Mouse (Mus musculus): Measurements from ENCODE around the gene Klk11. TPM values are rescaled to one million over a fixed set of nuclear protein-coding genes. Genes with fewer than 3 reads are reported as not detected.

Klk11 gene
- total and polyA plus RNA-seq, 2 experiments: not detected

GRCm38 (mm10) chr7:43797333-43797769 is 22.9 kb downstream of the Klk11 start, which contains the start of gene Klk8:
TSS of gene Klk8 (plus strand) at chr7:43797577.
- 1% methylated on average over 28 of the region's 28 CpGs for WGBS
- Histone ChIP-seq H3K27me3 (ENCODE audit: control insufficient read depth, insufficient read depth, low read length) (0 out of 2 replicates have a peak, but pooled peaks cover 3% of the 10 kb centered on the region), H3K36me3 (ENCODE audit: control insufficient read depth, insufficient read depth, low read length) (no peaks in the 10 kb centered on the region), H3K4me3 (ENCODE audit: insufficient read depth, low read depth, low read length) (peak within 1 kb of the TSS; percentile 34), H3K79me2 (ENCODE audit: control insufficient read depth, insufficient read depth, low read length) (no peaks in the 10 kb centered on the region), H3K9ac (ENCODE audit: low read depth, low read length) (no peak within 1 kb of the TSS), H3K4me1 (ENCODE audit: control insufficient read depth, insufficient read depth, low read length) (no peaks in the 10 kb centered on the region), H3K27ac (replicated peaks; ENCODE audit: insufficient read depth, low read depth, low read length) (no peak within 1 kb of the TSS)
- no peak for DNase-seq (ENCODE audit: extremely low read depth, low read depth, low spot score)
- TF ChIP-seq POLR2A (IDR thresholded peaks at IDR 0.05; ENCODE audit: extremely low read depth, insufficient read depth, low read length) (no peak), CTCF (IDR thresholded peaks at IDR 0.05; ENCODE audit: low read depth, low read length) (no peak)

GRCm38 (mm10) chr7:43797844-43798462 is 23.5 kb downstream of the Klk11 start:
- no peak for DNase-seq (ENCODE audit: extremely low read depth, low read depth, low spot score)
- WGBS: 28% methylated on average over 13 of the region's 13 CpGs
- Histone ChIP-seq H3K79me2 (ENCODE audit: control insufficient read depth, insufficient read depth, low read length) (no peaks in the 10 kb centered on the region), H3K4me3 (ENCODE audit: insufficient read depth, low read depth, low read length) (no peak overlapping the region), H3K36me3 (ENCODE audit: control insufficient read depth, insufficient read depth, low read length) (no peaks in the 10 kb centered on the region), H3K4me1 (ENCODE audit: control insufficient read depth, insufficient read depth, low read length) (no peaks in the 10 kb centered on the region), H3K9ac (ENCODE audit: low read depth, low read length) (no peak overlapping the region), H3K27me3 (ENCODE audit: control insufficient read depth, insufficient read depth, low read length) (0 out of 2 replicates have a peak, but pooled peaks cover 3% of the 10 kb centered on the region), H3K27ac (replicated peaks; ENCODE audit: insufficient read depth, low read depth, low read length) (no peak overlapping the region)
- TF ChIP-seq CTCF (IDR thresholded peaks at IDR 0.05; ENCODE audit: low read depth, low read length): no peak
- no peak for TF ChIP-seq POLR2A (IDR thresholded peaks at IDR 0.05; ENCODE audit: extremely low read depth, insufficient read depth, low read length)

GRCm38 (mm10) chr7:43799876-43800275 is 25.5 kb downstream of the Klk11 start:
- H3K4me3 ChIP-seq (ENCODE audit: insufficient read depth, low read depth, low read length): no peak overlapping the region
- H3K4me1 ChIP-seq (ENCODE audit: control insufficient read depth, insufficient read depth, low read length): no peaks in the 10 kb centered on the region
- H3K27ac ChIP-seq (replicated peaks; ENCODE audit: insufficient read depth, low read depth, low read length): no peak overlapping the region
- WGBS: 75% methylated on average over 7 of the region's 7 CpGs
- no peak for DNase-seq (ENCODE audit: extremely low read depth, low read depth, low spot score)
- TF ChIP-seq CTCF (IDR thresholded peaks at IDR 0.05; ENCODE audit: low read depth, low read length) (no peak), POLR2A (IDR thresholded peaks at IDR 0.05; ENCODE audit: extremely low read depth, insufficient read depth, low read length) (no peak)
- no peak overlapping the region for H3K9ac ChIP-seq (ENCODE audit: low read depth, low read length)
- no peaks in the 10 kb centered on the region for H3K79me2 ChIP-seq (ENCODE audit: control insufficient read depth, insufficient read depth, low read length)
- no peaks in the 10 kb centered on the region for H3K36me3 ChIP-seq (ENCODE audit: control insufficient read depth, insufficient read depth, low read length)
- 0 out of 2 replicates have a peak, but pooled peaks cover 3% of the 10 kb centered on the region for H3K27me3 ChIP-seq (ENCODE audit: control insufficient read depth, insufficient read depth, low read length)

- Histone ChIP-seq H3K79me2 (ENCODE audit: control insufficient read depth, insufficient read depth, low read length) (no peaks in the 10 kb centered on the region), H3K4me3 (ENCODE audit: insufficient read depth, low read depth, low read length) (no peak within 1 kb of the TSS), H3K27me3 (ENCODE audit: control insufficient read depth, insufficient read depth, low read length) (no peaks in the 10 kb centered on the region), H3K36me3 (ENCODE audit: control insufficient read depth, insufficient read depth, low read length) (no peaks in the 10 kb centered on the region), H3K9ac (ENCODE audit: low read depth, low read length) (no peak within 1 kb of the TSS), H3K27ac (replicated peaks; ENCODE audit: insufficient read depth, low read depth, low read length) (no peak within 1 kb of the TSS), H3K4me1 (ENCODE audit: control insufficient read depth, insufficient read depth, low read length) (no peaks in the 10 kb centered on the region)
- TF ChIP-seq POLR2A (IDR thresholded peaks at IDR 0.05; ENCODE audit: extremely low read depth, insufficient read depth, low read length) (no peak), CTCF (IDR thresholded peaks at IDR 0.05; ENCODE audit: low read depth, low read length) (no peak)
- no peak for DNase-seq (ENCODE audit: extremely low read depth, low read depth, low spot score)
- 52% methylated on average over 5 of the region's 5 CpGs for WGBS
Observed at GRCm38 (mm10) chr7:43810994-43811393, 36.6 kb downstream of the Klk11 start, which contains the start of gene Klk7. TSS of gene Klk7 (plus strand) at chr7:43811294.

DNA sequence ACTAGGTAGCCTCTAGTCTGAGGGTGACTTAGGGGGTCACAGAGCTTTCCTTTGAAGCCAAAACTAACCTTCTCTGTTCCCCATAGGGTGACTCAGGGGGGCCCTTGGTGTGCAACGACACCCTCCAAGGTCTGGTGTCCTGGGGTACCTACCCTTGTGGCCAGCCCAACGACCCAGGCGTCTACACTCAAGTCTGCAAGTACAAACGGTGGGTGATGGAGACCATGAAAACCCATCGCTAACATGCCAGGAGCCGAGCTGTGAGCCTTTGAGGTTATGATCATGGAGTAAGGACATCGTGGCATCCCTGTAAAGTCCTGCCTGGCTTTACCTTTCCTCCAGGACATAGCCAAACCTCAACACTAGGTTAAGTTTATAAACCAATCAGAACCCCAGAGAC is 40.8 kb downstream of the Klk11 start:
- no peak overlapping the region for H3K4me3 ChIP-seq (ENCODE audit: insufficient read depth, low read depth, low read length)
- WGBS: 78% methylated on average over 7 of the region's 7 CpGs
- no peaks in the 10 kb centered on the region for H3K4me1 ChIP-seq (ENCODE audit: control insufficient read depth, insufficient read depth, low read length)
- no peak overlapping the region for H3K9ac ChIP-seq (ENCODE audit: low read depth, low read length)
- no peaks in the 10 kb centered on the region; the same call in 1 of the 2 replicates for H3K27me3 ChIP-seq (ENCODE audit: control insufficient read depth, insufficient read depth, low read length)
- TF ChIP-seq POLR2A (IDR thresholded peaks at IDR 0.05; ENCODE audit: extremely low read depth, insufficient read depth, low read length) (no peak), CTCF (IDR thresholded peaks at IDR 0.05; ENCODE audit: low read depth, low read length) (no peak)
- DNase-seq (ENCODE audit: extremely low read depth, low read depth, low spot score): no peak
- H3K36me3 ChIP-seq (ENCODE audit: control insufficient read depth, insufficient read depth, low read length): no peaks in the 10 kb centered on the region
- H3K79me2 ChIP-seq (ENCODE audit: control insufficient read depth, insufficient read depth, low read length): no peaks in the 10 kb centered on the region
- no peak overlapping the region for H3K27ac ChIP-seq (replicated peaks; ENCODE audit: insufficient read depth, low read depth, low read length)

- Histone ChIP-seq H3K27me3 (ENCODE audit: control insufficient read depth, insufficient read depth, low read length) (no peaks in the 10 kb centered on the region; the same call in 1 of the 2 replicates), H3K79me2 (ENCODE audit: control insufficient read depth, insufficient read depth, low read length) (no peaks in the 10 kb centered on the region)
- TF ChIP-seq CTCF (IDR thresholded peaks at IDR 0.05; ENCODE audit: low read depth, low read length): no peak
- no peak for TF ChIP-seq POLR2A (IDR thresholded peaks at IDR 0.05; ENCODE audit: extremely low read depth, insufficient read depth, low read length)
Observed at GRCm38 (mm10) chr7:43816746-43817145, 42.3 kb downstream of the Klk11 start.

More at GRCm38 (mm10) chr7:43816746-43817145, 42.3 kb downstream of the Klk11 start:
- no peak overlapping the region for H3K4me3 ChIP-seq (ENCODE audit: insufficient read depth, low read depth, low read length)
- H3K27ac ChIP-seq (replicated peaks; ENCODE audit: insufficient read depth, low read depth, low read length): no peak overlapping the region
- no peaks in the 10 kb centered on the region for H3K36me3 ChIP-seq (ENCODE audit: control insufficient read depth, insufficient read depth, low read length)
- H3K4me1 ChIP-seq (ENCODE audit: control insufficient read depth, insufficient read depth, low read length): no peaks in the 10 kb centered on the region
- no peak for DNase-seq (ENCODE audit: extremely low read depth, low read depth, low spot score)
- H3K9ac ChIP-seq (ENCODE audit: low read depth, low read length): no peak overlapping the region

All from liver, adult 2 months (tissue).